Mouse (Mus musculus): ENCODE measurements at regions not wholly inside any gene's neighbourhood (a gene's known extent, or its start where the extent isn't known, plus 50 kb on each side); places are given as distances from the start of the nearest gene placed in this dataset.
A peak's percentile ranks its signal among the peaks of the same experiment; 100 is the strongest.

DNA sequence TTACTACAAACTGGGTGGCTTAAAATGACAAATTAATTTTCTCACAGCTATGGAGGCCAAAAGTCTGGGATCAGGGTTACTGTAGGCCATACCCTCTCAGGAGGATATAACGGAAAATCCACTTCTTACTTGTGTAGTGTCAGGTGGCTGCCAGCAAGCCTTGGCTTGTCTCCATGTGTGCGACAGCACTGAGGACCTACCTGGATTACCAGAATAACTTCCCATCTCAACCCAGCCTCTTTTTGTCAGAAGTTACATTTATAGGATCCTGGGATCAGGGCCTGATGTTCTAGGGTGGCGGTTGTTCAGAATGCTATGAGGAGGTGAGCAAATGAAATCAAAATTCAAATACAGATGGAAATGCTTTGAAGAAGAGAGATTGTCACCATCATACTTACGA is 197.1 kb downstream of the Gm13691 start:
- no peaks in the 10 kb centered on the region for H3K36me3 ChIP-seq (ENCODE audit: control insufficient read depth, insufficient read depth, low read length)
- H3K27ac ChIP-seq (ENCODE audit: low read depth, low read length): no peak overlapping the region
- no peak for ATAC-seq
- no peaks in the 10 kb centered on the region for H3K9me3 ChIP-seq (ENCODE audit: control insufficient read depth, low read length)
- no peak overlapping the region for H3K4me2 ChIP-seq (ENCODE audit: low read length)
- H3K27me3 ChIP-seq (replicated peaks; ENCODE audit: control insufficient read depth, insufficient read depth, low read length): no peaks in the 10 kb centered on the region
- WGBS: 90% methylated on average over 4 of the region's 4 CpGs
- H3K9ac ChIP-seq (ENCODE audit: low read depth, low read length): no peak overlapping the region
- H3K4me3 ChIP-seq (ENCODE audit: low read length): no peak overlapping the region
- peaks cover 3% of the 10 kb centered on the region; the same call in 1 of the 2 replicates for H3K4me1 ChIP-seq (ENCODE audit: control insufficient read depth, insufficient read depth, low read depth, low read length)

DNA sequence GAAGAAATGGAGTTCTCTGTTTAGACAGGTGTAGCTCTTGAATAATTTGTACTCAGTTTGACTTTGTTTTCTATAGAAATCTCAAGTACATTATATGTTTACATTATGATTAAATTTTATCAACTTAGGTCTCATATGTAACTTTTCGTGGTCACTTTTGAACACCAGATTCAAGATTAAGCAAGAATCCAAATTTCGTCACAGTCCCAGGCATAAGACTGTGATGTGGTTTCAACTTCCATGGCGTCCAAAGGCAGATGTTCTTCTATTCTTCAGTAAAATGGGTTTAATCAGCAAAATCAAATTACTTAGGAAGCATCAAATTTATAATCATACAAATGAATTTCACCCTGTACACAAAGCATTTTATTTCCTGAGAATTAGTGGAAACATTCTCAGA is 198.9 kb downstream of the Gm13691 start:
- Histone ChIP-seq H3K4me3 (ENCODE audit: low read length) (no peak overlapping the region), H3K4me2 (ENCODE audit: low read length) (no peak overlapping the region), H3K27me3 (replicated peaks; ENCODE audit: control insufficient read depth, insufficient read depth, low read length) (no peaks in the 10 kb centered on the region), H3K36me3 (ENCODE audit: control insufficient read depth, insufficient read depth, low read length) (no peaks in the 10 kb centered on the region), H3K27ac (ENCODE audit: low read depth, low read length) (no peak overlapping the region), H3K4me1 (ENCODE audit: control insufficient read depth, insufficient read depth, low read depth, low read length) (peaks cover 3% of the 10 kb centered on the region; the same call in 1 of the 2 replicates), H3K9me3 (ENCODE audit: control insufficient read depth, low read length) (no peaks in the 10 kb centered on the region), H3K9ac (ENCODE audit: low read depth, low read length) (no peak overlapping the region)
- WGBS: 90% methylated on average over 3 of the region's 3 CpGs
- no peak for ATAC-seq

- ATAC-seq: no peak
- Histone ChIP-seq H3K27ac (ENCODE audit: low read depth, low read length) (no peak overlapping the region), H3K36me3 (ENCODE audit: control insufficient read depth, insufficient read depth, low read length) (no peaks in the 10 kb centered on the region), H3K4me1 (ENCODE audit: control insufficient read depth, insufficient read depth, low read depth, low read length) (no peaks in the 10 kb centered on the region), H3K9me3 (ENCODE audit: control insufficient read depth, low read length) (no peaks in the 10 kb centered on the region), H3K9ac (ENCODE audit: low read depth, low read length) (no peak overlapping the region), H3K27me3 (replicated peaks; ENCODE audit: control insufficient read depth, insufficient read depth, low read length) (no peaks in the 10 kb centered on the region), H3K4me3 (ENCODE audit: low read length) (no peak overlapping the region), H3K4me2 (ENCODE audit: low read length) (no peak overlapping the region)
- 79% methylated on average over 1 of the region's 1 CpGs for WGBS
Observed at GRCm38 (mm10) chr2:84217116-84217515, 208.1 kb downstream of the Calcrl start.

DNA sequence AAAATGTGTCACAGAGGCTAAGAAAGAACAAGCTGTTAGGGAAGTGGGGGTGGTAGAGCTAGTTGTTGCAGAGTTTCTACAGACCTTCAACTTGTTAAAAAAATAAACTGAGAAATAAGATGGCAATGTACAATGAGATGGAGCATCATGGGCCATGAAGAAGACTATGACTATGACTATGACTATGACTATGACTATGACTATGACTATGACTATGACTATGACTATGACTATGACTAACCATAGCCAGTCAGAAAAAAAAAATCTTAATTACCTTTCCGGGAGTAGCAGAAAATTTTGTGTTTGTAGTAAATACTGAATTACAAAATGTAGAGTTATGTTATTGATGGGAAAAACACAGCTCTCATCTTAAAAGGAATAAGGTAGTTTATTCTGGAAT is 203.2 kb downstream of the Calcrl start:
- WGBS: 97% methylated on average over 1 of the region's 1 CpGs

GRCm38 (mm10) chr2:84229777-84230176 is 195.4 kb downstream of the Calcrl start:
- Histone ChIP-seq H3K4me2 (ENCODE audit: low read length) (no peak overlapping the region), H3K9me3 (ENCODE audit: control insufficient read depth, low read length) (no peaks in the 10 kb centered on the region), H3K4me1 (ENCODE audit: control insufficient read depth, insufficient read depth, low read depth, low read length) (no peaks in the 10 kb centered on the region), H3K36me3 (ENCODE audit: control insufficient read depth, insufficient read depth, low read length) (no peaks in the 10 kb centered on the region), H3K9ac (ENCODE audit: low read depth, low read length) (no peak overlapping the region), H3K27me3 (replicated peaks; ENCODE audit: control insufficient read depth, insufficient read depth, low read length) (no peaks in the 10 kb centered on the region), H3K27ac (ENCODE audit: low read depth, low read length) (no peak overlapping the region), H3K4me3 (ENCODE audit: low read length) (no peak overlapping the region)
- ATAC-seq: no peak
- WGBS: 81% methylated on average over 3 of the region's 3 CpGs

More for the DNA sequence above, 203.2 kb downstream of the Calcrl start:
- no peak overlapping the region for H3K4me3 ChIP-seq (ENCODE audit: low read length)
- no peak overlapping the region for H3K9ac ChIP-seq (ENCODE audit: low read depth, low read length)
- ATAC-seq: no peak
- no peak overlapping the region for H3K4me2 ChIP-seq (ENCODE audit: low read length)
- no peaks in the 10 kb centered on the region for H3K4me1 ChIP-seq (ENCODE audit: control insufficient read depth, insufficient read depth, low read depth, low read length)
- H3K27me3 ChIP-seq (replicated peaks; ENCODE audit: control insufficient read depth, insufficient read depth, low read length): no peaks in the 10 kb centered on the region
- H3K9me3 ChIP-seq (ENCODE audit: control insufficient read depth, low read length): no peaks in the 10 kb centered on the region
- H3K36me3 ChIP-seq (ENCODE audit: control insufficient read depth, insufficient read depth, low read length): no peaks in the 10 kb centered on the region
- H3K27ac ChIP-seq (ENCODE audit: low read depth, low read length): no peak overlapping the region

DNA sequence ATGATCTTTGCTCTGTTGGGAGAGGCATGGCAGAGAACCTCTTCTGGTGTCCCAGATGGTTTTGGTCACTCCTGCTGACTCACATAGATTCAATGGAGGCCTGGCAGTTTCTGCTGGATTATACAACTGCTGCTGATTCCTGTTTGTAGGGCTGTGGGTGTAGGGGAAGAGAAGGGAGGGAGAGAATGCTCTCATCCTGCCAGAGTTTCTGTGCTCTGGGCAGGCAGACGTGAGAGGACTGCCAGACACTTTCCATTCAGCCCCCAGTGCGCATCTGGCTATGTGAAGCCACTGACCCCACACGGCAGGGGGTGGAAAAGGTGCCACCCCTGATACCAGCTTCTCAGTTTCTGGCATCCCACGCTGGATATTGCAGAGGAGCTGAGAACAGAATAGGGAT is 189.6 kb downstream of the Calcrl start:
- ATAC-seq: no peak
- no peaks in the 10 kb centered on the region for H3K4me1 ChIP-seq (ENCODE audit: control insufficient read depth, insufficient read depth, low read depth, low read length)
- no peaks in the 10 kb centered on the region for H3K36me3 ChIP-seq (ENCODE audit: control insufficient read depth, insufficient read depth, low read length)
- 0 out of 2 replicates have a peak, but pooled peaks cover 2% of the 10 kb centered on the region for H3K9me3 ChIP-seq (ENCODE audit: control insufficient read depth, low read length)
- no peaks in the 10 kb centered on the region for H3K27me3 ChIP-seq (replicated peaks; ENCODE audit: control insufficient read depth, insufficient read depth, low read length)
- no peak overlapping the region for H3K4me3 ChIP-seq (ENCODE audit: low read length)
- H3K4me2 ChIP-seq (ENCODE audit: low read length): no peak overlapping the region
- 83% methylated on average over 4 of the region's 4 CpGs for WGBS
- no peak overlapping the region for H3K9ac ChIP-seq (ENCODE audit: low read depth, low read length)
- no peak overlapping the region for H3K27ac ChIP-seq (ENCODE audit: low read depth, low read length)

DNA sequence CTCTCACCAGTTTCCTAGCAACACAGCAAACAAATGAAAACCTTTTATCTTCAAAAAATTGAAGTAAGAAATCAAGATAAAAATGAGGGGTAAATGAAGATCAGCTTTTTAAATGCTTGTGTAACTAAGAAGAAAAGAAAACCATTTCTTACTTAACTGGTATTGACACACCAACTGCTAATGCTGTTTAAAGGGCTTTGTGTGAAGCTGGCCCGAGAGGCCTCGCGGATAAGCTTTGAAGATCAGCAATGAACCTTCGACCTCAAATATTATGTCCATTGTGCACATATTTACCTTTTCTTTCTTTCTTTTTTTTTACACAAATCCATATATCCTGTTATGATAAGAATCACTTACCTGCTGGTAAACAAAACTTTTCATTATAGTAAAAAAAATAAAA is 184.0 kb downstream of the Calcrl start:
- Histone ChIP-seq H3K27ac (ENCODE audit: low read depth, low read length) (no peak overlapping the region), H3K9ac (ENCODE audit: low read depth, low read length) (no peak overlapping the region), H3K9me3 (ENCODE audit: control insufficient read depth, low read length) (0 out of 2 replicates have a peak, but pooled peaks cover 2% of the 10 kb centered on the region), H3K36me3 (ENCODE audit: control insufficient read depth, insufficient read depth, low read length) (no peaks in the 10 kb centered on the region), H3K4me2 (ENCODE audit: low read length) (no peak overlapping the region), H3K4me3 (ENCODE audit: low read length) (no peak overlapping the region), H3K27me3 (replicated peaks; ENCODE audit: control insufficient read depth, insufficient read depth, low read length) (no peaks in the 10 kb centered on the region), H3K4me1 (ENCODE audit: control insufficient read depth, insufficient read depth, low read depth, low read length) (no peaks in the 10 kb centered on the region; the same call in 1 of the 2 replicates)
- WGBS: 54% methylated on average over 4 of the region's 4 CpGs
- ATAC-seq: no peak

GRCm38 (mm10) chr2:84241986-84242385 is 183.2 kb downstream of the Calcrl start:
- ATAC-seq: 0 out of 2 replicates have a peak, but pooled peaks have one; percentile 34
- H3K9me3 ChIP-seq (ENCODE audit: control insufficient read depth, low read length): 0 out of 2 replicates have a peak, but pooled peaks cover 2% of the 10 kb centered on the region
- no peak overlapping the region for H3K9ac ChIP-seq (ENCODE audit: low read depth, low read length)
- H3K36me3 ChIP-seq (ENCODE audit: control insufficient read depth, insufficient read depth, low read length): no peaks in the 10 kb centered on the region
- no peaks in the 10 kb centered on the region for H3K27me3 ChIP-seq (replicated peaks; ENCODE audit: control insufficient read depth, insufficient read depth, low read length)
- 28% methylated on average over 1 of the region's 1 CpGs for WGBS
- H3K4me2 ChIP-seq (ENCODE audit: low read length): no peak overlapping the region
- H3K27ac ChIP-seq (ENCODE audit: low read depth, low read length): no peak overlapping the region
- no peaks in the 10 kb centered on the region; the same call in 1 of the 2 replicates for H3K4me1 ChIP-seq (ENCODE audit: control insufficient read depth, insufficient read depth, low read depth, low read length)
- H3K4me3 ChIP-seq (ENCODE audit: low read length): no peak overlapping the region

GRCm38 (mm10) chr2:84245900-84246299 is 179.3 kb downstream of the Calcrl start:
- H3K9ac ChIP-seq (ENCODE audit: low read depth, low read length): no peak overlapping the region
- no peaks in the 10 kb centered on the region for H3K27me3 ChIP-seq (replicated peaks; ENCODE audit: control insufficient read depth, insufficient read depth, low read length)
- no peak overlapping the region for H3K4me3 ChIP-seq (ENCODE audit: low read length)
- no peaks in the 10 kb centered on the region for H3K36me3 ChIP-seq (ENCODE audit: control insufficient read depth, insufficient read depth, low read length)
- no peak overlapping the region for H3K4me2 ChIP-seq (ENCODE audit: low read length)
- no peak overlapping the region for H3K27ac ChIP-seq (ENCODE audit: low read depth, low read length)
- no peak for ATAC-seq
- WGBS: 88% methylated on average over 2 of the region's 2 CpGs
- no peaks in the 10 kb centered on the region; the same call in 1 of the 2 replicates for H3K4me1 ChIP-seq (ENCODE audit: control insufficient read depth, insufficient read depth, low read depth, low read length)
- H3K9me3 ChIP-seq (ENCODE audit: control insufficient read depth, low read length): no peaks in the 10 kb centered on the region

GRCm38 (mm10) chr2:84246562-84246961 is 178.6 kb downstream of the Calcrl start:
- no peaks in the 10 kb centered on the region for H3K9me3 ChIP-seq (ENCODE audit: control insufficient read depth, low read length)
- no peak overlapping the region for H3K4me3 ChIP-seq (ENCODE audit: low read length)
- no peaks in the 10 kb centered on the region; the same call in 1 of the 2 replicates for H3K4me1 ChIP-seq (ENCODE audit: control insufficient read depth, insufficient read depth, low read depth, low read length)
- no peaks in the 10 kb centered on the region for H3K27me3 ChIP-seq (replicated peaks; ENCODE audit: control insufficient read depth, insufficient read depth, low read length)
- no peak overlapping the region for H3K27ac ChIP-seq (ENCODE audit: low read depth, low read length)
- no peak overlapping the region for H3K9ac ChIP-seq (ENCODE audit: low read depth, low read length)
- no peak overlapping the region for H3K4me2 ChIP-seq (ENCODE audit: low read length)
- 78% methylated on average over 2 of the region's 2 CpGs for WGBS
- H3K36me3 ChIP-seq (ENCODE audit: control insufficient read depth, insufficient read depth, low read length): no peaks in the 10 kb centered on the region
- ATAC-seq: no peak

Measured in hindbrain, embryonic 16.5 days (tissue).